Mouse (Mus musculus) CD8-positive naive resting alpha-beta T cell, adult 57 days (primary cell): ENCODE measurements around the gene Cabs1. TPM values are rescaled to one million over a fixed set of nuclear protein-coding genes. Genes with fewer than 3 reads are reported as not detected.

ENCODE experiments used
- total RNA-seq: library from RNA; stranded (reverse); gene quantifications from one replicate; pipeline ENCODE4 v1.2.4, GENCODE M21; 2023

Gene Cabs1
- not detected for total RNA-seq

GRCm38 (mm10) chr5:87979139-87979538 lies at the start of gene Cabs1:
Gene Cabs1 (plus strand): TSS chr5:87979439.

GRCm38 (mm10) chr5:87969201-87969600 lies 10.0 kb upstream of the Cabs1 start, which contains the start of the genes 2310003L06Rik and Gm28434:
Gene 2310003L06Rik (plus strand): TSS chr5:87969459.
Gene Gm28434 (plus strand): TSS chr5:87969517.

GRCm38 (mm10) chr5:88002249-88002648 lies 23.0 kb downstream of the Cabs1 start, which contains the start of gene Smr3a:
Gene Smr3a (plus strand): TSS chr5:88002549.

Other genes with a start within 250 kb of the Cabs1 start
- gene Csn1s2a, start 204.9 kb upstream of the Cabs1 start, total RNA-seq, result not detected
- not detected for gene Csn1s2b, start 171.4 kb upstream of the Cabs1 start, total RNA-seq
- not detected for gene Prr27, start 153.8 kb upstream of the Cabs1 start, total RNA-seq
- gene Odam, start 94.4 kb upstream of the Cabs1 start, total RNA-seq, result not detected
- gene Csn3, start 53.9 kb upstream of the Cabs1 start, total RNA-seq, result not detected
- gene 2310003L06Rik, start 10.0 kb upstream of the Cabs1 start, total RNA-seq, result not detected
- not detected for gene Gm28434, start 9.9 kb upstream of the Cabs1 start, total RNA-seq
- not detected for gene Smr3a, start 23.1 kb downstream of the Cabs1 start, total RNA-seq
- not detected for gene Smr2, start 107.1 kb downstream of the Cabs1 start, total RNA-seq
- gene Gm11116, start 132.1 kb downstream of the Cabs1 start, total RNA-seq, result not detected
- gene Gm11115, start 174.7 kb downstream of the Cabs1 start, total RNA-seq, result not detected